Mouse (Mus musculus) ES-Bruce4 (cell line): Measurements from ENCODE around the gene Arl13b.

Experiments used
- CTCF ChIP-seq: IDR thresholded peaks from one replicate; pipeline ENCODE4 v1.8.1; 2011; ENCODE audit warnings: low read depth, low read length
- EP300 ChIP-seq: IDR thresholded peaks from 2 replicates; pipeline ENCODE4 v1.6.1; 2011; ENCODE audit warnings: low read depth, low read length; ENCODE audit not compliant: insufficient read depth

DNA sequence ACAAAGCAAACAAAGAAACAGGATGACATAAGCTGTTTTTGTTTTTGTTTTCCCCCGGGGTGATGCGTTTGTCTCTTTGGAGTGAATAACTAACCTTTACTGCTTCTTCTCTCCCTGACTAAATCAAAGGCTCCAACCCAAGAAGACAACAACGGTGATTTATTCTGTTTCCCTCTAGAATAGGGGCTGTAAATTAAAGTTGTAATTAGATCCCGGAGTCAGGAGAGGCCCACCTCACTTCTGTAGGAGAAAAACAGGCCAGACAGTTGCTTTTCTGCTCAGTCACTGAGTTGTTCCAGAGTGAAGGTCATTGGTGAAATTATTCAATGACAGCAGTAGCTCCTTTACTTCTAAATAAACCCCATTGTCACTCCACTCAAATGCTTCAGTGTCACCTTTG, 26.3 kb upstream of the Arl13b start:
- no peak for TF ChIP-seq EP300
- TF ChIP-seq CTCF = no peak
